Mouse (Mus musculus) left cerebral cortex, adult 8-10 months (tissue): ENCODE measurements around the gene Kcnf1. TPM values are rescaled to one million over a fixed set of nuclear protein-coding genes. Genes with fewer than 3 reads are reported as not detected.
"Not testable (repeated sequence)": the region's sequence is repeated elsewhere in the genome, so short reads cannot be mapped to it uniquely, and the experiment has no call there.

Experiments
- DNase-seq, 2 experiments: peaks; one replicate each; pipeline ENCODE4 v3.0.0; 2022; ENCODE audit warnings: low spot score in 2 of 2
- total RNA-seq, 4 experiments: library from RNA; stranded (reverse); gene quantifications; 2 replicates each; pipeline ENCODE4 v1.2.4; 2022

Kcnf1 gene
- total RNA-seq, 4 experiments from 2014 or later = 75.8 to 83.7 (median 76.9) TPM

DNA sequence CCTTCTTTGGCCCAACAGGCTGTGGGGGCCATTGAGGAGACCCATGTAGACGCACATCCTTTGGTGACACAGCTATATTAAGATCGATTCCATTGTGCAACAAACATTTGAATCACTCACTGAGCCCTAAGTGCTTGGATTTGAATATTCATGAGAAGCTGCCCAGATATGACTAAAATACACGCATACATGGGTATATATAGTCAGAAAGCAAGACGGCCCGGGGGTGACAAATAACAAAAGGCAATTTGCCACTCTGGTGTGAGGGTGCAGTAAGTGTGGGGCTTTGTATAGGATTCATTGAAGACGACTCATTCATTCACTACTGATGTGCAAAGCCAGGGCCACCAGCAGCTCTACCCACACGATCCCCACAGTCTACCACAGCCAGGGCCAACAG is 17.1 kb downstream of the Kcnf1 start:
- peak in 1 of 2 experiments; percentile 76 for DNase-seq

DNA sequence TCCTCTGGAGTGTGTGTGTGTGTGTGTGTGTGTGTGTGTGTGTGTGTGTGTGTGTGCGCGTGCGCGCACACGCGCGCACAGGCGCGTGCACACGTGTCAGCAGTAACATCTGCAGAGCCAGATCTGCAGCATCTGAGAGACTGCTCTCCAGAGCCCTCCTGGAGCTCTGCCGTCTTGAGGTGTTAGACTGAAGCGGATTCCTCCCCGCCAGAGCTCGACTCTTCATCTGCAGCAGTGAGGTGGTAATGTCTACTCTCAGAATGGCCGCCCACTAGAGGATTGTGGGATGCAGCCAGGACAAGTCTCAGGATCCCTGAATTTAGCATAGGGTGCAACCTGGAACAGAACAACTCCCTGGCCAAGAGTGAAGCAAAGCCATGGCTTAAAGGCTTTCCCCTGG is 19.1 kb downstream of the Kcnf1 start:
- DNase-seq = no peak

DNA sequence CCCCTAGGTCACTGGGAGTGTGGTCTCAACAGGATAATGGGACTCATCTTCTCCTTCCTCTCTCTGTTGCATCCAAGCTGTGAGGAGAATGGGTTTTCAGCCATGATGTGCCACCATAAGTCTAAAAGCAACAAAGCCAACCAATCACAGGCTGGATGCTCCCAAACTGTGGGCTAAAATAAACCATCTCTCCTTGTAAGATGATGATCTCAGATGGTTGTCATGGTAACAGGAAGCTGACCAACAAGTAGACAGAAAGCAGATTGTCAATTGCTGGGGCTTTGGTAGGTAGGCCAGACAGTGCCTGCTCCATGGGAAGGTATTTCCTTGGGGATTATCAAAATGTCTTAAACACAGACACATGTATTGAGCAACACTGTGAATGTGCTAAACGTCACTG is 20.9 kb downstream of the Kcnf1 start:
- no peak for DNase-seq

DNA sequence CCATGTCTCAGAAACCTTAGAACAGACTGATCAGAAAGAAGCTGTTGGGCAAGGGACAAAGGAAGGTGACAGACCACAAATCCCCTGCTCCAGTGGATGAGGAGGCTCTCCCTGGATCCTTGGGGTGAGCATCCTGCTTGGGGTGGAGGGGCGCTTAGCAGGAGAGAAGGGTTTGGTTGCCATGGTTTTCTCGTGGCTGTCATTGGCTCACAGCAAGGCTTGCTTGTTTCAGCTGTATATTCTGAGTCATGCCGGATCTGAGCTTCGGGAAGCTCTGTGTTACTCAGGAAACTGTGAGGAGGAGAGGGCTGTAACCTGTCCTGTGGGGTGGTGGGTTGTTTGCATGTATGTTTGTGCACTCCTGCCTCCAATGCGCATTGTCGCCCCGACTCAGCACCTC is 23.8 kb downstream of the Kcnf1 start:
- DNase-seq = no peak

DNA sequence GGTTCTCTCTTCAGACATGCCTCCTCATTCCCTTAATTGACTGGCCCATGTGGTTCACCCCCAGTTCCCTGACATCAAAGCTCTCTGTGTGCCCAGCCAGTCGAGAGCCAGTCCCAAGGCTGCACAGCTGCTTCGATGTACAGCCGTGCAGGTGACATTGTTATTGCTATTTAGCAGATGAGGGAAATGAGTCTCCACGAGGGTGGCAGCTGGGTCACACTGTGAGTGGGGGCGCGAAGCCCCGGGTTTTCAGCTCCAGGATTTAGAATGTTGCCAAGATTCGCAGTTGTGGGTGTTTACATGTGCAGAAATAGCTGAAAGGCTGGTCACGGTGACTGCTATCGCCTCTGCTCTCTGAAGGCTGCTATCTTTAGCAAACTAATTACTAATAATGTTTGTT is 27.8 kb downstream of the Kcnf1 start:
- DNase-seq = peak in 1 of 2 experiments; percentile 54

DNA sequence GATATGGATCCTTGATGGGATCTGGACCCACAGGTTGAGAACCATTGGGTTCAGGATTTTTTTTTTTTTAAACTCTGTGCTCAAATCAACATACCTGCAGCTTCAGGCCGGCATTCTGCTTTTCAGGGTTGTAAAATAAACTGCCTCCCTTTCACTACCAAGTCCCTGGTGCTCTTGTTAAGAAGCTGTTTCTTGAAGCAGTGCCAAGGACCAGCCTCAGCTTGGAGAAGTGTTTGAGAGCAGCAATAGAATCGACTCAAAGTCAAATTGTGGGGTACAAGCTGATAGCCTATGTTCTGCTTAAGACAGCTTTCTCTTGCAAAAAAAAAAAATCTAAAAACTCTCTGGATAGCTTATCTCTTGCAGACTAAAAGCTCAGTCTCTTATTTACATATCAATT is 34.9 kb downstream of the Kcnf1 start:
- DNase-seq = no peak

DNA sequence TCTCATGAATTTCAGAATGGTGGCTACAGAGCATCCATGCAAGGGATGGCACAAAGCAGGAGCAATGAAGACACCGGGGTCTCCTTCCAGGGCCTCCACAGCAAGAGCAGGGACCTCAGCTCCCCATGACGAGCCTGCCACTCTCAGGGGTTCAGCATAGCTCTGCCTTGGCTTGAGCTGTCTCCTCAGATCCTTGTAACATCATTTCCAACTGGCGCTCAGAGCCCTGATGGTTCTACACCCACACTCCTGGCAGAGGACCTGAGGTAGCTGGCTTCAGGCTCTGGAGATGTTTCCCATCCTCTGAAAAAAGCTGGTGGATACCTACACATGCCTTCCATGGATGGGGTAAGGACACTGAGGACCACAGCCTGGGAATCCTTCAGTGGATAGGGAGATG is 36.3 kb downstream of the Kcnf1 start:
- peak in 1 of 2 experiments; percentile 74 for DNase-seq

DNA sequence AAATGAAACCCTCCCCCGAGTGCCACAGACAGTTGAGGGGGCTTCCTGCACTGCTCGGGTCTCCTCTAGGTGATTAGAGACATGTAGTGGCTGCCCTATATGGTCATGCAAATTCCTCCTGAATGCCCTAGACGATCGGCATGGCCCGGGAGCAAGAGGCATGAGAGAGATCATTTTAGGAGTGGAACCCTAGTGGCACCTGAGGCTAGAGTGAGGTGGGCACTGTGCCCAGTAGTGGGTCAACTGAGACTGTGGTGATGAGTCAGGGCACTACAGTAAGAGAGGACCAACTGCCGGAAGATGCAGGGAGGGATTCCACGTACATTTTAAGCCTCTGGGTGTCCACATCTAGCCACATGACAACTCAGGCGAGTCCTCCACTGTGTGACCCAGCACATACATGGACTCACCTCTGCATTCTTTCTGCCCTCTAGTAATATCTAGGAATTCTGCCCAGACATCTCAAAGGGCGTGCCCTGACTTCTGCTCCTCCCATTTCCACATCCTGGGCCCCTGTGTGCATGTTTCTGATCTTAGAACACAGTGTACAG is 42.1 kb downstream of the Kcnf1 start:
- no peak for DNase-seq

DNA sequence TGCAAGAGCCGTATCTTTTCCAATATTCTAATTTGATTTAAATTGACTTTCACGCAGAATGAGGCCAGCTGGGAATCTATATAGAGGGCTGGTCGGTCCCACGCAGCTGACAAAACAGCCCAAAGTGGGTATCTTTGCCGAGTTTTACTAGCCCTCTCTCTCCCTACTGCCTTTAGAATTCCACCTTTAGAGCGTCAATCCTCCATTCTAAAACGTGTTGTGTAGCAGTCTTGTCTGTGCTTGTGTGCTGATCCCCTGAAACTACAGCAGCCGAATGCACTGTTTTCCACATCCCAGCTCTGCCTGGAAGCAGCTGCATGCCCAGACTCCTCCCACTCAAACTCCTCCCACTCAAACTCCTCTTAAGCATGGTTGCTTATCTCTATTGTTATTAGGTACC is 44.4 kb downstream of the Kcnf1 start:
- no peak for DNase-seq

DNA sequence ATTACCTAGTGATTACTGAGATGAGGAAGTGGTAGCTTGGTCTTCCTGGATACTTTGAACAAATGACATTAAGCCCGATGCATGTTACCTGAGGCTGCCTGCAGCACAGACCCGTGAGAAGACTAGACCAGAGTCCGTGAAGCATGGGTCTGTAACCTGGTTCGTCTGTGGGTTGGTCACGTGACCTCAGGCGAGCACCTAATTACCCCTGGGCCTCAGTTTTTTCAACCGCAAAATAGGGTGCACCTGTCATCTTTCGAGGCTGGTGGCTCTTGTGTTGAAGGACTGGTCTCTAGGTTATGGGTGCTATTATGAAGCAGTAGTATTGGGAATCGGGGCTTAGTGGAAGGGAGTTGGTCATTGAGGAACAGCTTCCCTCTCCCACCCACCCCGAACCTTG is 45.1 kb downstream of the Kcnf1 start:
- no peak for DNase-seq

DNA sequence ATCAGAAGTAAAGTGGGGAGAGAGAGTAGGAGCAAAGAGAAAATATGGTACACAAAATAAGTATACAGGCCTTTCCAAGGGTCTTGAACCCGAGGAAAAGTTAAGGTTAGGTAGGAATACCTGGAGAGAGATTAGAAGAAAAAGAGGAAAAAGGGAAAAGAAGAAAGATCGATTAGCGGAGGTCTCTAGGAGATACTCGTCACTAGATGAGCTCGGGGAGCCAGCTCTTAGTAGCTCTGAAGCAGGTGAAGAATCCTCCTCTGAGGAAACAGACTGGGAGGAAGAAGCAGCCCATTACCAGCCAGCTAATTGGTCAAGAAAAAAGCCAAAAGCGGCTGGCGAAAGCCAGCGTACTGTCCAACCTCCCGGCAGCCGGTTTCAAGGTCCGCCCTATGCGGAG is 53.8 kb downstream of the Kcnf1 start:
- DNase-seq = not testable (repeated sequence)

Other genes with a start within 250 kb of the Kcnf1 start
- gene Pqlc3, start 176.5 kb downstream of the Kcnf1 start, total RNA-seq = 1 to 10 TPM; 1.2 to 1.9 (median 1.8) TPM
- 1 to 10 TPM in 1 of 4 experiments, under 1 TPM in 3; 0.74 to 1.1 (median 0.85) TPM for gene 2410004P03Rik, start 165.2 kb downstream of the Kcnf1 start, total RNA-seq
- 100 to 1,000 TPM in 2 of 4 experiments, 10 to 100 TPM in 2; 83.8 to 108 (median 101) TPM for gene Pdia6, start 89.7 kb upstream of the Kcnf1 start, total RNA-seq
- 1 to 10 TPM; 4.6 to 6.3 (median 4.8) TPM for gene Atp6v1c2, start 152.5 kb upstream of the Kcnf1 start, total RNA-seq
- gene Nol10, start 171.6 kb upstream of the Kcnf1 start, total RNA-seq = 10 to 100 TPM; 18.7 to 20.9 (median 19.5) TPM